Mouse (Mus musculus) left cerebral cortex, adult 2 months (tissue): ENCODE data around the gene Cfap44. TPM values are rescaled to one million over a fixed set of nuclear protein-coding genes. Genes with fewer than 3 reads are reported as not detected.

ENCODE experiments used
- DNase-seq, 2 experiments: peaks; one replicate each; pipeline ENCODE4 v3.0.0; 2021 to 2022; ENCODE audit warnings: low spot score in 2 of 2, mixed read lengths in 1 of 2; ENCODE audit errors: extremely low spot score in 1 of 2
- H3K27ac ChIP-seq: fragments of 200-600 bp; 2 replicates; pipeline ENCODE4 v1.8.1; 2022
- H3K4me3 ChIP-seq: fragments of 200-600 bp; 2 replicates; pipeline ENCODE4 v1.8.1; 2022
- CTCF ChIP-seq: fragments of 200-600 bp; IDR thresholded peaks from 2 replicates; pipeline ENCODE4 v1.8.1; 2022; ENCODE audit warnings: antibody characterized with exemption, mild to moderate bottlenecking, moderate library complexity
- intact Hi-C: fragments of 180-260 bp; cut with DNase I; formaldehyde crosslinking; loops from one replicate; pipeline ENCODE4 v1.15.1; 2025
- total RNA-seq, 2 experiments: library from RNA; stranded (reverse); gene quantifications; 2 replicates each; pipeline ENCODE4 v1.2.3; 2021

Gene Cfap44
- total RNA-seq, 2 experiments from 2014 or later, result 4.3 to 5.0 TPM

DNA sequence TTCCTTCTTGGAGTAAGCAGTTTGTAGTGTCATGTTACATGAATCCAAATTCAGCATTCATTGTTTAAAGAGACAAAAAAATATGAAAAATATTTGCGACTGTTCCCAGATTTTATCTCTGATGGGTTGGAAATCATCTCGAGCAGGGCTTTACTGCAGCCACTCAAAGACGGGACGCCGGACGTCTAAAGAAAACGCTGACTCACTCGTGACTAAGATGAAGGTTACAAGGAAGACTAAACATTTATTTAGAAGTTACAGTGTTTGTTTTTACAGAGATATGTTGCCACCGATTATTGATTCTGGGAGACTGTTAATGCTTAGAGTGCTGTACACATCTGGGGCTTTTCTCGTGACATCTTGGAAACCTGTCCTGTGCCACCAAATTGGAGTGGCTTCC is 90.2 kb downstream of the Cfap44 start:
- TF ChIP-seq CTCF, result no peak
- Histone ChIP-seq H3K4me3 (no peak overlapping the region), H3K27ac (no peak overlapping the region)
- no peak for DNase-seq
- intact Hi-C loops, result loop anchor here (1.0 to 10.0 kb wide), 4 partner anchors 74 to 610 kb away; partner anchors contain the start of genes Boc and Ccdc80

- Histone ChIP-seq H3K4me3 (no peak overlapping the region), H3K27ac (no peak overlapping the region)
- DNase-seq, result no peak
- intact Hi-C loops, result loop anchor here (1.0 to 10.0 kb wide), 4 partner anchors 73 to 609 kb away; partner anchors contain the start of genes Boc and Ccdc80
- no peak for TF ChIP-seq CTCF
Observed at GRCm38 (mm10) chr16:44485691-44486090, 91.1 kb downstream of the Cfap44 start.

GRCm38 (mm10) chr16:44486612-44487011 is 92.0 kb downstream of the Cfap44 start:
- Histone ChIP-seq H3K27ac (no peak overlapping the region), H3K4me3 (no peak overlapping the region)
- TF ChIP-seq CTCF, result no peak
- no peak for DNase-seq
- intact Hi-C loops, result loop anchor here (10.0 kb wide), 2 partner anchors 228 to 608 kb away; partner anchors contain the start of gene Ccdc80

DNA sequence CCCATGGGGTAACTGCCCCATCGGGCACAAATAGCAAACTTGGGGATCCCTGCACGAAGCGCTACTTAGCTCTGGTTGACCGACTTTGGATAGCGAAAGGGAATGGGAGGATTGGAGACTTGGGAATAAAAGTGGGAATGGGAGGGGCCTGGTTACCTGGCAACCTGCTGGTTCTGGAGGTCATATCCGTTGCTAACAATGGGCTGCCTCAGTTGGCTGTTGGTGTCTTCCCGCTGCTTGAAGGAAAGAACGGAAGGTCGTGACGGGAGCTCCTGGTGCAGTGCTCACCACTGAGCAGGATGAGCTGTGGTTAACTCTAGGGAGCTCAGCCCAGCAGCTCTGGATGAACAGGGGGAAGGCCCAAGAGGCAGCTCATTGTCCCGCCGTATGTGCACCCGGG is 92.6 kb downstream of the Cfap44 start:
- no peak for TF ChIP-seq CTCF
- intact Hi-C loops, result loop anchor here (10.0 kb wide), 2 partner anchors 228 to 608 kb away; partner anchors contain the start of gene Ccdc80
- Histone ChIP-seq H3K4me3 (no peak overlapping the region), H3K27ac (no peak overlapping the region)
- DNase-seq, result no peak

DNA sequence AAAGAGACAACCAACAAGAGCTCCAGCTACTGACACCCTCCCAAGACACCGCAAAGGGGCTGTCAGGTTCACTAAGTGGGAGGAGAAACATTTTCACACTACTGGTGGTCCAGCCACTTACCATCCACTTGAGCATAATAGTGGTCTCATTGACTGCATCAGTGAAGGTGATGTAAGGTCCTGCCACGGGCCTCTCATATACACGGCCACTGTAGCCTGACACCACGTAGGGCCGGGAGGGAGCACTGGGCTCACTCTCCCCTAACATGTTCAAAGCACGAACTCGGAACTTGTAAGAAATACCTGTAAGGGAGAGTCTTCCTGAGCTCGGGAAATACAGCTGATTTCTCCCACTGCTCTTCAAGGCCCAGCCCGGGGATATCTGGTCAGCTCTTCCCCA is 96.5 kb downstream of the Cfap44 start:
- no peak overlapping the region for H3K4me3 ChIP-seq
- DNase-seq, result no peak
- TF ChIP-seq CTCF, result no peak
- intact Hi-C loops, result no loop called here
- H3K27ac ChIP-seq, result no peak overlapping the region

DNA sequence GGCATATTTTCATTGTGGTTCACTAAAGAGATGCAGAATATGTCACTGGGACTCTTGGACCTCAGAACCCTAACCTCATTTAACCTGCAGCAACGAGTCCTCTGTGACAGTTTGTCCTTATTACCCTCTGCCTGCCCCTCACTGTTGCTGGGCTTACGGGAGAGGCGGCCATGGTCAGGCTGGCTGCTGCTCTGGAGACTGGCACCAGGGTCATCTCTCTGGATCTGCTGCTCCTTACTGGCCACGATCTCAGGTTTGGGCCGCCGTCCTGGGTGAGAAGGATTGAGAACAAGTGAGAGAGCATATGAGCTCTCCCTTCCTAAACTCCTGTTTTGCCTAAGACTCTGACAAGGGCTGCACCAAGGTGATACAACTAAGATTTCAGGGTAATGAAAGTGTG is 97.6 kb downstream of the Cfap44 start:
- Histone ChIP-seq H3K4me3 (no peak overlapping the region), H3K27ac (no peak overlapping the region)
- DNase-seq, result no peak
- intact Hi-C loops, result no loop called here
- TF ChIP-seq CTCF, result no peak

- Histone ChIP-seq H3K27ac (no peak overlapping the region), H3K4me3 (no peak overlapping the region)
- DNase-seq, result no peak
- intact Hi-C loops, result no loop called here
- TF ChIP-seq CTCF, result no peak
Observed at GRCm38 (mm10) chr16:44492706-44493105, 98.1 kb downstream of the Cfap44 start.

DNA sequence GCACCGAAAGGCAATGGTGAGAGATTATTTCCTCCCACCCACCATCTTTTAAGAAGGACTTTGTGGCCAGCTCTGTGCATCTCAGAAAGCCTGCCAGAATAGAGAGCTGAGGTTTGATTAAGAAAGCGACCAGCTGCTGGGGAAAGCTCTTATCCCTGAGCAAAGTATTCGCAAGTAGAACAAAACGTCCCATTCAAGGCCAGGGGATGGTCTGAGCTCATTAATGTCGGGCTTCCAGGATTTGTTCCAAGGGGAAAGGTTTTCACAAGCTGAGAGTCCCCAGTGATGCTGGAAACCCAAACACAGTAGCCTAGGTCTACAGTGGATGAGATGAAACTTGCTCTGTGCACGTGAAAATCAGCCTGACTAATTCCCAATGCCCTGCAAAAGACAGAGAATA is 99.3 kb downstream of the Cfap44 start:
- H3K27ac ChIP-seq, result no peak overlapping the region; the same call in 1 of the 2 replicates
- no peak for DNase-seq
- H3K4me3 ChIP-seq, result no peak overlapping the region
- no peak for TF ChIP-seq CTCF
- intact Hi-C loops, result no loop called here

DNA sequence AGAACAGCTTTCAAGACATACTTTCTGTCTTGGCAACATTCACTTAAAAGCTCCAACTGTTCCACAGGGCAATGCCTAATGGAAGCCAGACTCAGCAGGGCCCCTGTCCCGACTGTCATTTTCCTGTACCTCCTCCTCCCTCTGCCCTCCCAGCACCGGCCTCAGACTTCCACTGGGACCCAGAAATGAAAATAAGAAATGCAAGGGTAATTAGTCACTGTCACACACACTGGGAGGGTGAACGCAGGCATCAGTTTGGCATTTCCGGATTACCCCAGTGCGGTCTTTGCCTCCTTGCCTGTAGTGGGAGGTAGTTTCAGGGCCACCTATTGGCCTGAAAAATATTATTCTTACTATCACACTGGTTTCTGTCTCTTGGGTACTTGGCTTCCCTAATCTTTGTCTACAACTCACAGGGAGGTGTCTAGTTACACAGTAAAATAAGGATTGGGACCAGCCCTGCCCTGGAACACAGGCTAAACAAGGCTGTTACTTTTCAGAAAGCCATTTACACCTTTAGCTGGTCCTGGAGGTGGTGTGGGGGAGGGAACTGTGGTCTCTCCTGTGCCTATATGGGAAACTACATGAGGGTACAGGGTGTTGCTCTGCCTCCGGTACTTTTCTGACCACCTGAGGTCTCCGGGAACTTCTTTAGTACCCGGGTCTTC is 100.0 kb downstream of the Cfap44 start:
- intact Hi-C loops, result no loop called here
- no peak for TF ChIP-seq CTCF
- no peak overlapping the region for H3K4me3 ChIP-seq
- no peak for DNase-seq
- H3K27ac ChIP-seq, result no peak overlapping the region; the same call in 1 of the 2 replicates

DNA sequence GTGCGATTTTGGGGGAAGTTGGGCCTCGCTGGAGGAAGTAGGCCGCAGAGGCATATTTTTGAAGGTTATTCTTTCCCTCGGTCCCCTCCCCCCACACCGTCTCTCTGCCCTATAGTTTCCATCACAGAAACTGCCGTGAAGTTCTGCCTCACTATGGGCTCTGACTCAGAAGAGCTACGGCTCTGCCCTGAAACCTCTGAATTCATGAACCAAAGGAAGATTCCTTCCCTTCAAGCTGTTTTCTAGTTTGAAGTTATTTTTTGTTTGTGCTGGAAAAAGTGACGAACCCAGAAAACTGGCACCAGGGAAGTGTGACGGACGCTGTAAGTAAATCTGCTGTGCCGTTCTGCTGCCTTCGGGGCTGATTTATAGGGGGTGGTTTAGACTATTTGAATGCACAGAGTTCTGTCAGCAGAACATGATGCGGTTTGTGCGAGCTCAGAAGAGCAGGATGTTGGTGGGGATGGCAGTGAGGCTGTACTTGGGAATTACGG is 102.4 kb downstream of the Cfap44 start:
- no peak overlapping the region for H3K27ac ChIP-seq
- TF ChIP-seq CTCF, result no peak
- intact Hi-C loops, result no loop called here
- DNase-seq, result no peak
- no peak overlapping the region for H3K4me3 ChIP-seq

- intact Hi-C loops, result no loop called here
- H3K27ac ChIP-seq, result no peak overlapping the region
- no peak overlapping the region for H3K4me3 ChIP-seq
- TF ChIP-seq CTCF, result no peak; the same call in none of the 2 replicates
- DNase-seq, result no peak
Observed at GRCm38 (mm10) chr16:44498447-44498846, 103.9 kb downstream of the Cfap44 start.

- Histone ChIP-seq H3K27ac (no peak overlapping the region), H3K4me3 (no peak overlapping the region)
- intact Hi-C loops, result no loop called here
- TF ChIP-seq CTCF, result no peak
- DNase-seq, result no peak
Observed at GRCm38 (mm10) chr16:44501783-44502182, 107.2 kb downstream of the Cfap44 start.

- no peak for TF ChIP-seq CTCF
- Histone ChIP-seq H3K27ac (no peak overlapping the region), H3K4me3 (no peak overlapping the region)
- DNase-seq, result no peak
- intact Hi-C loops, result no loop called here
Observed at GRCm38 (mm10) chr16:44502325-44502724, 107.7 kb downstream of the Cfap44 start.
